Mouse (Mus musculus) bone marrow, adult 2 months (tissue): Measurements from ENCODE around the gene Actr1b. TPM values are rescaled to one million over a fixed set of nuclear protein-coding genes. Genes with fewer than 3 reads are reported as not detected.
"Not testable (repeated sequence)": the region's sequence is repeated elsewhere in the genome, so short reads cannot be mapped to it uniquely, and the experiment has no call there.

ENCODE experiments used
- H3K27ac ChIP-seq: fragments of 200-500 bp; 2 replicates; pipeline ENCODE4 v1.5.1; 2012; ENCODE audit warnings: low read depth, mild to moderate bottlenecking, control low read depth, inconsistent platforms, low read length; ENCODE audit not compliant: control insufficient read depth, poor library complexity, insufficient read depth
- H3K4me1 ChIP-seq: fragments of 200-500 bp; 2 replicates; pipeline ENCODE4 v1.6.1; 2011; ENCODE audit warnings: low read length; ENCODE audit not compliant: control insufficient read depth, insufficient read depth
- H3K4me3 ChIP-seq: fragments of 200-500 bp; replicated peaks from 2 replicates; pipeline ENCODE3; 2011; ENCODE audit warnings: mild to moderate bottlenecking, low read depth, low read length, control low read depth; ENCODE audit not compliant: control insufficient read depth
- CTCF ChIP-seq: fragments of 200-500 bp; IDR thresholded peaks from 2 replicates; pipeline ENCODE4 v1.5.1; 2011; ENCODE audit warnings: low read length, control low read depth; ENCODE audit not compliant: control insufficient read depth, insufficient read depth
- POLR2A ChIP-seq: fragments of 200-500 bp; IDR thresholded peaks from 2 replicates; pipeline ENCODE4 v1.6.1; 2011; ENCODE audit warnings: low read depth, mild to moderate bottlenecking, control low read depth, low read length, borderline replicate concordance; ENCODE audit not compliant: control insufficient read depth
- WGBS: fragments of 180-500 bp; shearing (Covaris S2); methylation state at CpG from one replicate; pipeline ENCODE4 v1.1.7; 2018; 5-methylcytosine and 5-hydroxymethylcytosine counted together
- polyA plus RNA-seq: library from polyadenylated mRNA; stranded (reverse); fragments of >200 nt; gene quantifications from 2 replicates; pipeline ENCODE4 v1.2.4, GENCODE M21; 2011; ENCODE audit warnings: low replicate concordance; ENCODE audit not compliant: missing spikeins, insufficient read depth, insufficient read length

Actr1b gene
- polyA plus RNA-seq, 1 experiment, result 47.5 TPM

- Histone ChIP-seq H3K27ac (no peak overlapping the region), H3K4me3 (no peak overlapping the region)
Observed at GRCm38 (mm10) chr1:36671260-36671659, 43.0 kb downstream of the Actr1b start.

DNA sequence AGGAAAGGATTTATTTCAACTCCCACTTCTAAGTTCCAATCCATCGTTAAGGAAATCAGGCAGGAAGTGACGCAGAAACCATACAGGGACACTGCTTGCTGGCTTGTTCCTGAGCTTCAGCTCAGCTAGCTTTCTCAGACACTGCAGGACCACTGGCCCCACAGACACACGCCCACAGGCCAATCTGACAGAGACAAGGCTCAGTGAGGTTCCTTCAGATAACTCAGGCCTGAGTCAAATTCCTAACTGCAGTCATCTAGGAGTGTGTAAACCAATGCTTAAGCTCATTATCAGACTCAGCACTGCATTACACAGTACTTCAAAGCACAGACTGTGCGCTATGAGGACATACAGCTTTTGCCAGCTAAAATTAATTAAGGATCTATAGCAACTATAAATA is 44.0 kb downstream of the Actr1b start:
- Histone ChIP-seq H3K4me1 (no peaks in the 10 kb centered on the region), H3K4me3 (no peak overlapping the region), H3K27ac (no peak overlapping the region)
- WGBS, result 47% methylated on average over 4 of the region's 4 CpGs
- TF ChIP-seq POLR2A (no peak), CTCF (no peak)

More at GRCm38 (mm10) chr1:36671260-36671659, 43.0 kb downstream of the Actr1b start:
- no peaks in the 10 kb centered on the region for H3K4me1 ChIP-seq
- TF ChIP-seq POLR2A (no peak), CTCF (no peak)
- 80% methylated on average over 10 of the region's 10 CpGs for WGBS

DNA sequence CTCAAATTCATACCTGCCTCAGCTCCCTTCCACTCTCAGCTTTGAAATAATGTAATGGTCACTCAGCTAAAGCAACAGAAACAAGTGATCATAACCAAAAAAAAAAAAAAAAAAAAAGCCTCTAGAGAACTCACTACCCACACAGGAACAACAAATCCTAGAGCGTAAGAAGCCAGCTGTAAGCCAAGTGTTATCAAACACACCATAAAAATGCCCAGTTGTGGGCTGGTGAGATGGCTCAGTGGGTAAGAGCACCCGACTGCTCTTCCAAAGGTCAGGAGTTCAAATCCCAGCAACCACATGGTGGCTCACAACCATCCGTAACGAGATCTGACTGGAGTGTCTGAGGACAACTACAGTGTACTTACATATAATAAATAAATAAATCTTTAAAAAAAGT is 46.2 kb downstream of the Actr1b start:
- 77% methylated on average over 4 of the region's 4 CpGs for WGBS
- H3K4me3 ChIP-seq, H3K4me1 ChIP-seq, H3K27ac ChIP-seq: not testable (repeated sequence)

GRCm38 (mm10) chr1:36665934-36666333 is 48.3 kb downstream of the Actr1b start:
- 82% methylated on average over 4 of the region's 4 CpGs for WGBS
- Histone ChIP-seq H3K4me1 (no peaks in the 10 kb centered on the region), H3K4me3 (no peak overlapping the region), H3K27ac (no peak overlapping the region)
- no peak for TF ChIP-seq CTCF
- TF ChIP-seq POLR2A, result no peak

DNA sequence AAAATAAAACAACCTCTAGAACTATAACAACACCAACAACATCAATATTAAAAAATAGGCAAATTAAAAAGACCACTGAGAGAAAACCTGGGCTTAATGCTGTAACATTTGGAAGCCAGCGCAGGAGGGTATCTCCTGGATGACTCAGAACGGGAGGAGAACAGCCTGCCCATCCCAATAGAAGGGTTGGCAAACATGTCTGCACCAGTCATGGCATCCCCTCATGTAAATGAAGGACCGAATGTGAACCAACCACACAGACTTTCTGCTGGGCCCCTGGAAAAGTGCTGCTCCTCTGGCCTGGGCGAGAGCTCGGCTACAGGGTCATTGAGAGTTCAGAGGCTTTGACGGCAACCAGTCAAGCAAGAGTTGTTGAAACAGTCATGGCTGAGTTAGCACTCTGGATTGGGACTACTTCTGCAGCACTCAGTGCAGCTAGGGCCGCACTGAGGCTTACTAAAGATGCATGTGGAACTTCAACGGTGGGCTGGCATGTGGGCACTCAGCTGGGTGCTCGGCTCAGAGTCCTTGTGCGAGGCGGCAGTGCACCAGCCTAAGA is 49.0 kb downstream of the Actr1b start:
- no peak overlapping the region for H3K4me3 ChIP-seq
- no peaks in the 10 kb centered on the region for H3K4me1 ChIP-seq
- WGBS, result 90% methylated on average over 11 of the region's 11 CpGs
- no peak overlapping the region for H3K27ac ChIP-seq
- TF ChIP-seq CTCF (no peak), POLR2A (no peak)

DNA sequence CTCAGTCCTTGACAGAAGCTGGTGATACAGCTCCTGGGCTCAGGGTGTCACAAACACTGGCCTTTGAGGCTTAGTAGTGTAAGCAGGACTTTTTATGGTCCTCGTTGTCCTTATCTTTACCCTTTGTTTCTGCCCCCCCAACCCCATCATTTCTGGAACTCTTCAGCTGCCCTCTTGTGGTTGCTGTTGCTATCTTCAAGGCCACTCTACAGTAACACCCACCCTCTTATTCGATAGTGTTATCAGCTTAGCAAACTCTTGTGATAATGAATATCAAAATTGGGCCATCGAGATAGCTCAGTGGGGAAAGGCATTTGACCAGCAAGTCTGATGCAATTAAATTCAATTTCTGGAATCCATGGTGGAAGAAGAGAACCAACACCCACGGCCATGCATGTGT is 49.8 kb downstream of the Actr1b start:
- WGBS, result 48% methylated on average over 4 of the region's 4 CpGs
- Histone ChIP-seq H3K27ac (no peak overlapping the region), H3K4me1 (no peaks in the 10 kb centered on the region), H3K4me3 (no peak overlapping the region)
- no peak for TF ChIP-seq CTCF
- TF ChIP-seq POLR2A, result no peak

DNA sequence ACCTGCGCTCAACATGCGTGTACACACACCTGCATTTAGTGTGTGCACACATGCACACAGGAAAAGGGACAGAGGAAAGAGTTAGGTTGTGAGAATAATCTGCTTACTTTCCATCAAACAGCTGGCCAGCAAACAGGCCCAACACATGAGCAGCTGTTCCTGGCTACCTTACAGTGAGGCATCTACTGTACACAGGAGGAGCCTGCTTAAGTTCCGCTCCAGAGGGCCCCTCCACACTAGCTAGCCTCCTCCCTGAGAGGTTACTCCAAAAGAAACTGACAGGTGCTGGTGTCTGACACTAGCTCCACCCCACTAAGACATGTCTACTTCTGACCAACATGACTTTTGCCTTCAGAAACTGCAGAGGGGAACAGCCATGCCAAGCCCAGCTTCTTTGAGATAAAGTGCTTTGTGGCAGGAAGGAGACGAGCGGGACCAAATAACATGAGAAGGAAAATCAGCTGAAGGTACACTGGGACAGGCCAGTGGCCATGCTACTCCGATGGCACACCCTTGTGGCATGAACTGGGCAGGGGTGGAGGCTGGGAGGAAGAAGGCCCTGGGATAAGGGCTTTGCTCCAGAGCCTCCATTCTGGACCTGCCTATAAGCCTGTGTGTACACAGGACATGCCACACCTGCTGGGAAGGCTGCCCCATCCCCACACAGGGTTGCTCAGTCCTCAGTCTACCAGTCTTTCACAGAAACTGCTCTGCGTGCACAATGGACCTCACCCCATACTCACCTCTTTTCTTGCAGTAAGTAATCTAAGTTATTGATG is 55.4 kb downstream of the Actr1b start:
- 71% methylated on average over 7 of the region's 7 CpGs for WGBS
- TF ChIP-seq CTCF (no peak), POLR2A (no peak)
- Histone ChIP-seq H3K4me3 (no peak overlapping the region), H3K27ac (no peak overlapping the region), H3K4me1 (no peaks in the 10 kb centered on the region)

GRCm38 (mm10) chr1:36657658-36658415 is 56.4 kb downstream of the Actr1b start:
- no peak for TF ChIP-seq CTCF
- TF ChIP-seq POLR2A, result no peak
- Histone ChIP-seq H3K27ac (no peak overlapping the region), H3K4me1 (no peaks in the 10 kb centered on the region), H3K4me3 (no peak overlapping the region)
- WGBS, result 51% methylated on average over 4 of the region's 4 CpGs

DNA sequence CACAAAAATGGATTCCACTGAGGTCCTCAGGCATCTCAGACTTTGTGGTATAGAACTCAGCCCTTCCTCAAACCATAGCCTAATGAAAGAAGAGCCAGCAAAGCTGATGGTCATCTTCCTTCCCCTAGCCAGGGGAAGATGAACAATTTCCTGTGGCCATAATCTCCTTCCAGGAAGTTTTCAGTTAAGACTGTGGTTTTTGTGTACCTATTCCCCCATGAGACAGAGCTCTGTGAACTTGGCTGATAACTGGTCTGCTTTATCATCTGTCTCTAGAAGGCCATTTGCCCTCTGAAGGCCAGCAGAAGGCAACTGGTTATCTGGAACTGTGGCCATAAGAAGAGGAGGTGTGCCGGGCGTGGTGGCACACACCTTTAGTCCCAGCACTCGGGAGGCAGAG is 58.0 kb downstream of the Actr1b start:
- 54% methylated on average over 3 of the region's 3 CpGs for WGBS
- no peaks in the 10 kb centered on the region for H3K4me1 ChIP-seq
- H3K27ac ChIP-seq, result no peak overlapping the region
- TF ChIP-seq POLR2A, result no peak
- TF ChIP-seq CTCF, result no peak
- no peak overlapping the region for H3K4me3 ChIP-seq
